Mouse (Mus musculus): ENCODE data around the gene Glud1.

DNA sequence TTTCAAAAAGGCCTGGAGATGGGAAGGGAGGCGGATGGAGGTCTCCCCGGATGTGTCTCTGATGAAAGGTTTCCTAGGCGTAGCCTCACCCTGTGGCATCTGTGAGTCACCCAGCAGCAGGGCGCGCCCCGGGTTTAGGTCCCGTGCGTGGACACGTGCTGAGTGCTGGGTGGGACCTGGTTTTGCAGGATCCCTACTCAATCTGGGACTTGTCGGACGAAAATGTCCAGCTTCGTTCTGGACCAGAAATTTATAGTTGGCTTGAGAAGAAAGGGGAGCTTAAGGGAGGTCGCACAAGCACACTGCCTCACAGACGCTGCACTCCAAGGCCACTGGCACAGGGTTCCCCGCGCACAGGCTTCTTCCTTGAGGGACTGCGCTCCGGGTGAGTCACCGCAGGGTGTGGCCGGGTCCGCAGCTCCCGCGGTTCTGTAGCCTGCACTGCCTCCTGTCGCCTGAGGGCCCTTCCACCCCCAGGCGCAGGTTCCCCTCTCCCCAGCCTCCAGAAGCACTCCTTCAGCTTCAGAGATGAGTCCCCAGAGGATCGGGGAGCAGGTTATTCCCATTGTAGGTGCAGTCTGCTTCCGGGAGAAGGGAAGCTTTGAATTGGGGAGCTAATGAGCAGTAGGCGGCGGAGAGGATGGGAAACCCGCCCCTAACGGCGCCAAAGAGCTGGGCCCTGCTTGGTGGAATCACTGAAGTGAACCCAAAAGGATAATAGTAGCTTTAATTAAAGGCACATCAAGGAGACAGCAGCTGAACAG lies 53.1 kb downstream of the Glud1 start:
- TF ChIP-seq POLR2A (IDR thresholded peaks at IDR 0.05; ENCODE audit: low read depth, low read length) (peak; percentile 24), CTCF (conservative IDR thresholded peaks at IDR 0.05; ENCODE audit: insufficient read depth, insufficient read length, low read depth, low read length) (peak; percentile 55)
